Mouse (Mus musculus) neural tube, embryonic 15.5 days (tissue): Measurements from ENCODE around the gene 2210016F16Rik. TPM values are rescaled to one million over a fixed set of nuclear protein-coding genes. Genes with fewer than 3 reads are reported as not detected.
"Not testable (repeated sequence)": the region's sequence is repeated elsewhere in the genome, so short reads cannot be mapped to it uniquely, and the experiment has no call there.

ENCODE experiments used
- ATAC-seq: fragments of 200-750 bp; cut with Nextera tagmentation; 2 replicates; pipeline ENCODE4 v1.8.0; 2017; ENCODE audit warnings: mild to moderate bottlenecking, moderate TSS enrichment, moderate library complexity; ENCODE audit not compliant: low FRiP score
- H3K27ac ChIP-seq: fragments of 300-500 bp; sonication (generic); replicated peaks from 2 replicates; pipeline ENCODE4 v1.5.1; 2015; ENCODE audit warnings: mild to moderate bottlenecking, inconsistent platforms
- H3K27me3 ChIP-seq: fragments of 300-500 bp; sonication (generic); replicated peaks from 2 replicates; pipeline ENCODE4 v1.6.1; 2015; ENCODE audit warnings: inconsistent platforms
- H3K36me3 ChIP-seq: fragments of 300-500 bp; sonication (generic); 2 replicates; pipeline ENCODE4 v1.6.1; 2015; ENCODE audit warnings: inconsistent platforms
- H3K4me1 ChIP-seq: fragments of 300-500 bp; sonication (generic); 2 replicates; pipeline ENCODE4 v1.6.1; 2015; ENCODE audit warnings: inconsistent platforms
- H3K4me2 ChIP-seq: fragments of 300-500 bp; sonication (generic); 2 replicates; pipeline ENCODE4 v1.6.1; 2015; ENCODE audit warnings: inconsistent platforms, mild to moderate bottlenecking, moderate library complexity
- H3K4me3 ChIP-seq: fragments of 300-500 bp; sonication (generic); replicated peaks from 2 replicates; pipeline ENCODE4 v1.5.1; 2015; ENCODE audit warnings: mild to moderate bottlenecking, inconsistent platforms
- H3K9ac ChIP-seq: fragments of 300-500 bp; sonication (generic); replicated peaks from 2 replicates; pipeline ENCODE4 v1.6.1; 2015; ENCODE audit warnings: mild to moderate bottlenecking, inconsistent platforms
- H3K9me3 ChIP-seq: fragments of 300-500 bp; sonication (generic); replicated peaks from 2 replicates; pipeline ENCODE4 v1.6.1; 2016; ENCODE audit warnings: inconsistent platforms
- WGBS: fragments of 180-500 bp; shearing (Covaris S2); methylation state at CpG from one replicate; pipeline ENCODE4 v1.1.7; 2015; ENCODE audit warnings: mixed read lengths; 5-methylcytosine and 5-hydroxymethylcytosine counted together
- polyA plus RNA-seq: library from polyadenylated mRNA; unstranded; fragments of >200 nt; fragmentation: Nextera tagmentation; extraction: Ambion mirVana; gene quantifications from 2 replicates; pipeline ENCODE4 v1.2.1, GENCODE M21; 2015

2210016F16Rik gene
- 23.4 and 24.1 TPM in 2 replicates for polyA plus RNA-seq

DNA sequence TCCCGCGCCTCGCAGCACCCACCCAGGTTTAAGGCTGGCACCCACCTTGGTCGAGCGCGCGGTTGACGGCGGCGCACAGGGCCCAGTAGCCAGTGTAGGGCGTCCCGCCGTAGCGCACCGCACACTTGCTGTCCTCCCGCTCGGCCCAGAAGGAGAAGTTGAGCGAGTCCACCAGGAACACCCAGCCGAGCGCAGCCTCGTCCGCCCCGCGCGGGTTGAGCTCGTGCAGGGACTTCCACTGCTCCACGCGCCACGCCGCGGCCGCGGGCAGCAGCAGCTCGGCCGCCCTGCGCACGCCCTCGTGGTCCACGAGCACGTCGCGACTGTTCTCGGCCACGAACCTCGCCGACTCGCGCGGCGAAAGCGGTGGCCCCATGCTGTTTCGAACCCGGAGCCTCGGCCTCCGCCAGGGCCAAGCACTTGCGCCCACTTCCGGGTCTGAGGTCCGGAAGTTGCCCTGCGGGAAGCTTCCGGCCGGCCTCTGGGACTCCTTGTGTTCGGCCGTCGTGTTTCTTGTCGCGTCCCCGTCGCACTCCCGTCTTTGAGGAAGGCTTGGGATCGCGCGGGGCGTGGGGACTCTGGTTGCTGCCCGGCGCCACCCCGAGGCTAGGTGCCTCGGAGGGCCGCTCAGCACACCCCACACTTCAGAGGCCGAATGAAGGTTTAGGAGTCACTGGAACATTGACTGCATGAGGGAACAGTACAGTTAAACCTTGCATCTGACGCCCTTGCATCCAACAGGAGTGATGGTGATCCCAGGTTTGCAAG, at the start of gene 2210016F16Rik:
2210016F16Rik (minus strand) TSS at position 447 of the 768 bp plus-strand sequence.
- peak within 1 kb of the TSS; percentile 74 for H3K9ac ChIP-seq
- WGBS = 3% methylated on average over 73 of the region's 80 CpGs
- peak; percentile 71 for ATAC-seq
- H3K9me3 ChIP-seq = peaks cover 20% of the 10 kb centered on the region; the same call in 1 of the 2 replicates
- peaks cover 32% of the 10 kb centered on the region for H3K36me3 ChIP-seq
- H3K4me2 ChIP-seq = peak within 1 kb of the TSS; percentile 94
- H3K27ac ChIP-seq = peak within 1 kb of the TSS; percentile 47; the same call in 1 of the 2 replicates
- H3K4me3 ChIP-seq = peak within 1 kb of the TSS; percentile 60
- H3K27me3 ChIP-seq = no peaks in the 10 kb centered on the region
- H3K4me1 ChIP-seq = peaks cover 13% of the 10 kb centered on the region

DNA sequence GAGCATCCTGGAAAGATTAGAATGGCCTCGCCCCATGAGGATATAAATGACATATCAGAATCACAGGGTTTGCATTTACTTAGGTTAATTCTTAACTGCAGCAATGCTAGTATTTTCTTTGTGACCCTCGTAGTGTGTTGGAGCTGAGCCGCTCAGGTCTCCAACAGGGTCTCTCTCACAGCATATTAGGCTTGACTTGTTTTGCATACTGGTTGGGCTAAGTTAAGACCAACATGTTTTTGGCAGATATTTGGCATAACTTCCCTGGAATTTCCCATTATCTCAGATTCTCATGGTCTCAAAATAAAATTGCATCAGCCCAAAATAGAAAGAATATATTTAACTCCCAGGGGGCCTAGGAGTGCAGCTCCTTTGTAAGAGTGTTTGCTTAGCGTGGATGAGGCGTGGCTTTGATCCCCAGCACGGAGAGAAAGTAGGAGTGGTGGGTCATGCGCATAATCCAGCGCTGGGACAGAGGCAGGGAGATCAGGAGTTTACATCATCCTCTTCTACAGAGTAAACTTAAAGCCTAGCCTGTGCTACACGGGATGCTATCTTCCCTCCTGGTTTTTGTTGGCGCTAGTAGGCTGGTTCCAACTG, 38.1 kb upstream of the 2210016F16Rik start:
- Histone ChIP-seq H3K4me3 (no peak overlapping the region), H3K27me3 (no peaks in the 10 kb centered on the region), H3K27ac (no peak overlapping the region), H3K9ac (no peak overlapping the region), H3K36me3 (no peaks in the 10 kb centered on the region), H3K4me1 (peaks cover 8% of the 10 kb centered on the region; the same call in 1 of the 2 replicates), H3K4me2 (no peak overlapping the region), H3K9me3 (no peaks in the 10 kb centered on the region)
- 73% methylated on average over 10 of the region's 10 CpGs for WGBS
- ATAC-seq = no peak

DNA sequence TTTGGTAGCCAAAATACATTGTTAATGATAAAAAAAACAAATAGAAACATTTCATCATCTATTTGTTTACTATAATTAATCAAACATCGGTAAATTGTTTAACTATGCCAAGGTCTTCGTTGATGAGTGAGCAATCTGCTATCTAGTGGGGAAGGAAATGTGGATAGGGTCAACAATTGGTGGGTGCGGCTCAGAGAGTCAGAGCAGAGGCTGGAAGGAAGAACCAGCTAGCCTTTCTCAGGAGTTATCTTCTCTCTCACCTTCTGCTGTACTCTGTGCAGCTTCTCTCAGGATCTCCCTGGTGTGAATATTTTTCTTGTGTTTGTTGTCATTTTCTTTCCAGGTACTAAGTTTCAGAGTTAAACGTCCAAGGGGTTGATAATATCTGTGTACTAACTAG, 37.2 kb upstream of the 2210016F16Rik start:
- Histone ChIP-seq H3K4me1 (peaks cover 8% of the 10 kb centered on the region; the same call in 1 of the 2 replicates), H3K4me2 (no peak overlapping the region), H3K9ac (no peak overlapping the region), H3K36me3 (no peaks in the 10 kb centered on the region), H3K9me3 (0 out of 2 replicates have a peak, but pooled peaks cover under 1% of the 10 kb centered on the region), H3K4me3 (no peak overlapping the region), H3K27me3 (no peaks in the 10 kb centered on the region), H3K27ac (no peak overlapping the region)
- 92% methylated on average over 4 of the region's 4 CpGs for WGBS
- ATAC-seq = no peak

DNA sequence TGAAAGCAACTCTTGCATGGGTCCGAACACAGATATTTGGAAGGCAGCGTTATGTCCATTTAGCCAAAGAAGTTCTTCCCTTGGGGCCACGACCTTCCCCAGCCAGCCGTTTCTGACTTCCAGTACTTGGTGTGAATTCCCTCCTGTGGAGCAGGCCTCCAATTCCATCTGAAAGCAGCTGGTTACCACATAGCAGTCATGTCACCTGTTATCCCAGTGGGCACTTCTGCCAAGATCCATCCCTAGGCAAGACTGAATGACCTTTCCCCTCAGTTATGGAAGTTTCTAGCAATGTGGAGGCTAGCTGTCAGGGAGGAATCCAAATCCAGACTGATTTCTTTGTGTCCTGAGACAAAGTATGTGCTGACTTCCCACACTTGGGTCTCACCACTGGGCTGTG, 36.0 kb upstream of the 2210016F16Rik start:
- Histone ChIP-seq H3K27ac (no peak overlapping the region), H3K9me3 (0 out of 2 replicates have a peak, but pooled peaks cover 4% of the 10 kb centered on the region), H3K9ac (no peak overlapping the region), H3K4me3 (no peak overlapping the region), H3K27me3 (no peaks in the 10 kb centered on the region), H3K4me2 (no peak overlapping the region), H3K36me3 (no peaks in the 10 kb centered on the region), H3K4me1 (peaks cover 3% of the 10 kb centered on the region; the same call in 1 of the 2 replicates)
- ATAC-seq = no peak
- whole genome bisulfite sequencing = 78% methylated on average over 4 of the region's 4 CpGs

DNA sequence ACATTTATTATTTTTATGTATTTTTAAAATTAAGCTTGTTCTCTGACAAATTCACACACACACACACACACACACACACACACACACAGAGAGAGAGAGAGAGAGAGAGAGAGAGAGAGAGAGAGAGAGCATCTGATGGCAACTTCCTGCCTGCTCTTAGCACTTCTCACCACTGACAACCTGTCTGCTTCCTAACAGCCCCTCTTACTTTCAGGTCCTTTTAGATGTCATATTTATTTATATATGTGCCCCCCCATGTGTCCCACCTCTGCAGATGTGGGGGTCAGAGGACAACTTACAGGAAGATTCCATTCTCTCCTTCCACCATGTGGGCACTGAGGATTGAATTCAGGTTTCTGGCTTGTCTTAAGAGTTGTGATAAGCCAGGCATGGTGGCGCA, 34.2 kb upstream of the 2210016F16Rik start:
- H3K27me3 ChIP-seq = no peaks in the 10 kb centered on the region
- 0 out of 2 replicates have a peak, but pooled peaks cover 4% of the 10 kb centered on the region for H3K9me3 ChIP-seq
- H3K27ac ChIP-seq = no peak overlapping the region
- no peak for ATAC-seq
- H3K9ac ChIP-seq = no peak overlapping the region
- H3K4me2 ChIP-seq = no peak overlapping the region
- no peaks in the 10 kb centered on the region for H3K36me3 ChIP-seq
- 97% methylated on average over 1 of the region's 1 CpGs for WGBS
- H3K4me3 ChIP-seq = no peak overlapping the region
- no peaks in the 10 kb centered on the region for H3K4me1 ChIP-seq

DNA sequence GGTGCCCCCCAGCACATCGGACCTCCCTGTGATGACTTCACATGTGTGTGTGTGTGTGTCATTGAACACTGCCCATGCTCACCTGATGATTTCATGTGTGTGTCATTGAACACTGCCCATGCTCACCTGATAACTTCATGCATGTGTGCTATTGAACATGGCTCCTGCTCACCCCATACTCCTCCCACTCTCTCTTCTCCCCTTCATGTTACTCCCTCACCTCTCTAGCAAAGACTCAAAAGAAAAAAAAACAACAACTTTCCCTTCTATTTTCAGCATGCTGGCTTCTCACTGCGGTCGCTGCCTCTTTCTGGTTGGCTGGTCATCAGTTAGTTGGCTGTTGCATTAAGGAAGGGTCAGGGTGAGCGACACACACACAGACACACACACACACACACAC, 33.6 kb upstream of the 2210016F16Rik start:
- WGBS = 81% methylated on average over 4 of the region's 4 CpGs
- H3K9me3 ChIP-seq = 0 out of 2 replicates have a peak, but pooled peaks cover 4% of the 10 kb centered on the region
- ATAC-seq = no peak

DNA sequence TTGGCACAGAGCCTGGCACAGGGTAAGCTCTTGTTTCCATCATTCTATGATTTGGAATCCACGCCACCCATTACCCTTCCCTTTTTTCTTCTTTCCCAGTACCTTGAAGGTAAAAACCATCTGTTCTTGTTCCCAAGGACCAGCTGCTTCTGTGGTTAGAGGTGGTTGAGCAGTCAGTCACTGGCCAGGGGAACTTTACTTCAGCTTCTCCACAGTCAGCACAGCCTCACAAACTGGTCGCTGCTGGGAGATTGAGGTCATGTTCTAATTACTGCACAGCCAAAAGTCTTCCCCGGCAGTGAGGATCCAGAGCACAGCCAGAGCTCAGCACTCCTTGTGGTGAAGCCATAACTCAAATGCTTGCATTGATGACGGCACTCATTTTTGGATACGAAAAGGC, 30.8 kb upstream of the 2210016F16Rik start:
- Histone ChIP-seq H3K27me3 (no peaks in the 10 kb centered on the region), H3K4me2 (no peak overlapping the region), H3K9ac (no peak overlapping the region), H3K4me1 (no peaks in the 10 kb centered on the region), H3K36me3 (peaks cover 16% of the 10 kb centered on the region; the same call in 1 of the 2 replicates), H3K9me3 (0 out of 2 replicates have a peak, but pooled peaks cover 4% of the 10 kb centered on the region), H3K27ac (no peak overlapping the region), H3K4me3 (no peak overlapping the region)
- ATAC-seq = no peak
- WGBS = 71% methylated on average over 5 of the region's 5 CpGs

More for the DNA sequence above, 33.6 kb upstream of the 2210016F16Rik start:
- H3K4me1 ChIP-seq = no peaks in the 10 kb centered on the region
- H3K27ac ChIP-seq = no peak overlapping the region
- H3K4me3 ChIP-seq = no peak overlapping the region
- H3K4me2 ChIP-seq = no peak overlapping the region
- H3K36me3 ChIP-seq = no peaks in the 10 kb centered on the region
- H3K27me3 ChIP-seq = no peaks in the 10 kb centered on the region
- no peak overlapping the region for H3K9ac ChIP-seq

DNA sequence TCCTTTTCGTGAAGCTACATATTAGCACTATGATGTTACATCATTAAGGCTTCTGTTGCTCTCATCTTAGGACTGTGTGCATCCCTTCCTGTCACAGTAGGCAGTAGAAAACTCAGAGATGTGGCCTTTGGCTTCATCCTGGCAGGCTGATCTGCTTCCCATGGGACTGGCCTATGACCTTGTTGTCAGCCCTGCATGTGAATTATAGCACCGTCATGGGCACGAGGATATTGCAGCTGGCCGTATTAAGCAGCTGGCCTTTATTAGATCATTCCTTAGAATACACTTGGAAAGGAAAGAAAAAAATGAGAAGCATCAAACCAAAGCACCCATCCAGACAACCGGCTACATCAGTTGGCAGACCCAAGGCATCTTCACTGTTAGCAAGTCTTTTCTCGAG, 30.3 kb upstream of the 2210016F16Rik start:
- no peak for ATAC-seq
- Histone ChIP-seq H3K27me3 (no peaks in the 10 kb centered on the region), H3K4me2 (no peak overlapping the region), H3K9me3 (0 out of 2 replicates have a peak, but pooled peaks cover 4% of the 10 kb centered on the region), H3K36me3 (peaks cover 17% of the 10 kb centered on the region), H3K9ac (no peak overlapping the region), H3K4me3 (no peak overlapping the region), H3K4me1 (no peaks in the 10 kb centered on the region), H3K27ac (no peak overlapping the region)
- 74% methylated on average over 6 of the region's 6 CpGs for WGBS

DNA sequence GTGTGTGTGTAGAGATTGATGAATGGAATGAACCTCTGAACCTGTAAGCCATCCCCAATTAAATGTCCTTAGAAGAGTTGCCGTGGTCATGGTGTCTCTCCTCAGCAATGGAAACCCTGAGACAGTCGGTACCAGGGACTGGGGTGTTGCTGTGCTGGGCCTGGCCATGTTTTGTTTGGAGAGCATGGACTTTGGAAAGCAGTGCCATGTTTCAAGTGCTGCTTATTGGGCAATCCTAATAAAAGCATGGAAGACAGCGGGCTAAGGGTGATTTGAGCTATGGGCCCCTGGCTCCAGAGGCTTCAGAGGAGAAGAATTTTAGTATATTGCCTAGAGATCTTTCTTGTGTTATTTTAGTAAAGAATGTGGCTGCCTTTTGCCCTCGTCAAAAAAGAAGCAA, 26.0 kb upstream of the 2210016F16Rik start:
- H3K4me2 ChIP-seq = no peak overlapping the region
- ATAC-seq = no peak
- no peak overlapping the region for H3K27ac ChIP-seq
- 93% methylated on average over 4 of the region's 4 CpGs for WGBS
- H3K36me3 ChIP-seq = peaks cover 21% of the 10 kb centered on the region
- H3K4me3 ChIP-seq = no peak overlapping the region
- no peaks in the 10 kb centered on the region for H3K27me3 ChIP-seq
- H3K9me3 ChIP-seq = no peaks in the 10 kb centered on the region
- no peak overlapping the region for H3K9ac ChIP-seq
- no peaks in the 10 kb centered on the region for H3K4me1 ChIP-seq

DNA sequence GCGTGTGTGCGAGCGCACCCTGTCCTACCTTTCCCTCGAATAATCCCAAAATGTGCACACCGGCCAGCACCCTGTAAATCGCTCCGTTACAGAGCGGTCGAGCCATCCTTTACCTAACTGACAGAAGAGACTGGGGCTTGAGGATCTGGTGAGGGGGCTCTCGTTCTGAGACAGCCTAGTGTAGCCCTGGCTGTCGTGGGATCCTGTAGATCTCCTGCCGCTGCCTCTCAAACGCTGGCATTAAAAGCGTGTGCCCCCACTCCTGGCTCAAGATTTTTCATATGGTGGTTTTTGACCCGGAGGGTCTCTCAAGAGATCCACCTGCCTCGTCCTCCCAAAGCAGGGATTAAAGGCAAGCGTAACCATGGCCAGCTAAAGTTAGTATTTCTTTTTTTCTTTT, 18.2 kb upstream of the 2210016F16Rik start, which contains the start of gene Hnrnpk:
Hnrnpk (minus strand) TSS at position 101 of the 400 bp plus-strand sequence.
- 5% methylated on average over 17 of the region's 17 CpGs for WGBS

DNA sequence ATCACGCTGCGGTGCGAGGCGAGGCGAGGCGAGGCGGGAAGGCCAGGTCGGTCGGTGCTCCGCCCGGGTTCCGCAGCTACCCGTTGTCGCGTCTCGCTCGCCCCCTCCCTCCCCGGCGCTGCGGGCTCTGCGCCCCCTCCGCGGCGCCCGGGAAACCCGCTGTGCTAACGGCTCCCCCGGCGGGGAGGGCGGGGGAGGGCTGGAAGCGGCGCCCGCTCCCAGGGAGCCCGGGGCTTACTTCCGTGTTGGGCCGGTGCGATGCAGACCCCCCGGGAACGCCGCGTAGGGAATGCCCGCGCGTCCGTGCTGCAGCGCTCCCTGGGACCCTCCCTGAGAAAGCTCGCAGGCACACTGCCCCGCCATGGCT, 17.7 kb upstream of the 2210016F16Rik start:
- peak; percentile 70 for ATAC-seq

More for the DNA sequence above, 18.2 kb upstream of the 2210016F16Rik start, which contains the start of gene Hnrnpk:
- H3K27me3 ChIP-seq, H3K9me3 ChIP-seq, H3K36me3 ChIP-seq, ATAC-seq: not testable (repeated sequence)
- Histone ChIP-seq H3K4me2 (peak within 1 kb of the TSS; percentile 57), H3K4me3 (peak within 1 kb of the TSS; percentile 98), H3K4me1 (peaks cover 16% of the 10 kb centered on the region), H3K9ac (peak within 1 kb of the TSS; percentile 99), H3K27ac (peak within 1 kb of the TSS; percentile 100)

More for the DNA sequence above, 17.7 kb upstream of the 2210016F16Rik start:
- Histone ChIP-seq H3K9me3 (no peaks in the 10 kb centered on the region), H3K4me1 (peaks cover 16% of the 10 kb centered on the region), H3K27me3 (no peaks in the 10 kb centered on the region), H3K4me3 (peak overlapping the region; percentile 98), H3K9ac (peak overlapping the region; percentile 69), H3K36me3 (peaks cover 7% of the 10 kb centered on the region), H3K4me2 (peak overlapping the region; percentile 57), H3K27ac (peak overlapping the region; percentile 100)
- WGBS = 0% methylated on average over 35 of the region's 48 CpGs
